Mouse (Mus musculus) olfactory bulb, adult 2 months (tissue): ENCODE data around the gene Gna15.

Source experiments
- CTCF ChIP-seq: fragments of 200-500 bp; IDR thresholded peaks from 2 replicates; pipeline ENCODE4 v1.5.1; 2012; ENCODE audit warnings: low read depth, mild to moderate bottlenecking, low read length, moderate library complexity; ENCODE audit not compliant: insufficient read depth
- POLR2A ChIP-seq: fragments of 200-500 bp; IDR thresholded peaks from 2 replicates; pipeline ENCODE4 v1.6.1; 2012; ENCODE audit warnings: mild to moderate bottlenecking, low read depth, low read length, moderate library complexity; ENCODE audit not compliant: insufficient read depth

GRCm38 (mm10) chr10:81474461-81474860 lies 49.6 kb downstream of the Gna15 start:
- no peak for TF ChIP-seq CTCF
- no peak for TF ChIP-seq POLR2A
